Mouse (Mus musculus) forebrain, embryonic 16.5 days (tissue): ENCODE results near the gene Primpol. TPM values are rescaled to one million over a fixed set of nuclear protein-coding genes. Genes with fewer than 3 reads are reported as not detected.

Source experiments
- ATAC-seq: fragments of 200-750 bp; cut with Nextera tagmentation; 2 replicates; pipeline ENCODE4 v1.8.0; 2017; ENCODE audit warnings: mild to moderate bottlenecking, moderate library complexity
- H3K27ac ChIP-seq: fragments of 300-500 bp; sonication (generic); 2 replicates; pipeline ENCODE4 v1.5.1; 2014; ENCODE audit warnings: low read length, control low read depth
- H3K27me3 ChIP-seq: fragments of 300-500 bp; sonication (generic); replicated peaks from 2 replicates; pipeline ENCODE4 v1.6.1; 2014; ENCODE audit warnings: low read length; ENCODE audit not compliant: control insufficient read depth, insufficient read depth
- H3K36me3 ChIP-seq: fragments of 300-500 bp; sonication (generic); 2 replicates; pipeline ENCODE4 v1.6.1; 2014; ENCODE audit not compliant: control insufficient read depth, insufficient read depth
- H3K4me1 ChIP-seq: fragments of 300-500 bp; sonication (generic); replicated peaks from 2 replicates; pipeline ENCODE4 v1.6.1; 2014; ENCODE audit warnings: low read length; ENCODE audit not compliant: control insufficient read depth, insufficient read depth
- H3K4me2 ChIP-seq: fragments of 300-500 bp; sonication (generic); 2 replicates; pipeline ENCODE4 v1.6.1; 2014; ENCODE audit warnings: mild to moderate bottlenecking, low read length, control low read depth
- H3K4me3 ChIP-seq: fragments of 300-500 bp; sonication (generic); replicated peaks from 2 replicates; pipeline ENCODE4 v1.5.1; 2014; ENCODE audit warnings: mild to moderate bottlenecking, low read length, control low read depth
- H3K9ac ChIP-seq: fragments of 300-500 bp; sonication (generic); replicated peaks from 2 replicates; pipeline ENCODE4 v1.6.1; 2014; ENCODE audit warnings: low read depth, low read length, control low read depth
- H3K9me3 ChIP-seq: fragments of 300-500 bp; sonication (generic); 2 replicates; pipeline ENCODE4 v1.6.1; 2016; ENCODE audit warnings: low read length; ENCODE audit not compliant: control insufficient read depth
- WGBS: fragments of 180-500 bp; shearing (Covaris S2); extraction: QIAGEN DNeasy Blood & Tissue Kit; methylation state at CpG from one replicate; pipeline ENCODE4 v1.1.7; 2014; 5-methylcytosine and 5-hydroxymethylcytosine counted together
- polyA plus RNA-seq: library from polyadenylated mRNA; unstranded; fragments of >200 nt; fragmentation: Nextera tagmentation; extraction: Ambion mirVana; gene quantifications from 2 replicates; pipeline ENCODE4 v1.2.1, GENCODE M21; 2015

Gene Primpol
- 9.5 and 12.6 TPM in 2 replicates for polyA plus RNA-seq

- H3K9me3 ChIP-seq = no peaks in the 10 kb centered on the region
- peak within 1 kb of the TSS; percentile 67 for H3K4me2 ChIP-seq
- no peaks in the 10 kb centered on the region for H3K27me3 ChIP-seq
- 2% methylated on average over 54 of the region's 54 CpGs for WGBS
- H3K4me3 ChIP-seq = peak within 1 kb of the TSS; percentile 93
- ATAC-seq = peak; percentile 98
- H3K27ac ChIP-seq = peak within 1 kb of the TSS; percentile 97
- H3K9ac ChIP-seq = peak within 1 kb of the TSS; percentile 97
- no peaks in the 10 kb centered on the region for H3K36me3 ChIP-seq
- H3K4me1 ChIP-seq = peaks cover 19% of the 10 kb centered on the region
These were observed at the start of gene Primpol, which contains the start of gene Casp3 for GRCm38 (mm10) chr8:46616879-46617689. Gene Primpol (minus strand): TSS chr8:46617212. Gene Casp3 (plus strand): TSS chr8:46617291.

GRCm38 (mm10) chr8:46655919-46656318 lies 38.9 kb upstream of the Primpol start:
- H3K27ac ChIP-seq = no peak overlapping the region
- no peak overlapping the region for H3K4me2 ChIP-seq
- H3K9ac ChIP-seq = no peak overlapping the region
- H3K36me3 ChIP-seq = no peaks in the 10 kb centered on the region
- no peak overlapping the region for H3K4me3 ChIP-seq
- 86% methylated on average over 2 of the region's 2 CpGs for WGBS
- ATAC-seq = no peak
- H3K9me3 ChIP-seq = no peaks in the 10 kb centered on the region
- H3K27me3 ChIP-seq = no peaks in the 10 kb centered on the region
- H3K4me1 ChIP-seq = no peaks in the 10 kb centered on the region

GRCm38 (mm10) chr8:46651872-46652271 lies 34.9 kb upstream of the Primpol start:
- H3K9me3 ChIP-seq = no peaks in the 10 kb centered on the region
- H3K36me3 ChIP-seq = no peaks in the 10 kb centered on the region
- no peaks in the 10 kb centered on the region for H3K4me1 ChIP-seq
- no peak overlapping the region for H3K4me2 ChIP-seq
- H3K27me3 ChIP-seq = no peaks in the 10 kb centered on the region
- no peak for ATAC-seq
- no peak overlapping the region for H3K9ac ChIP-seq
- no peak overlapping the region for H3K27ac ChIP-seq
- WGBS = 84% methylated on average over 9 of the region's 9 CpGs
- H3K4me3 ChIP-seq = no peak overlapping the region

- no peaks in the 10 kb centered on the region for H3K4me1 ChIP-seq
- no peak overlapping the region for H3K4me2 ChIP-seq
- H3K36me3 ChIP-seq = no peaks in the 10 kb centered on the region
- no peak for ATAC-seq
- no peak overlapping the region for H3K27ac ChIP-seq
- H3K4me3 ChIP-seq = no peak overlapping the region
- no peak overlapping the region for H3K9ac ChIP-seq
- H3K27me3 ChIP-seq = no peaks in the 10 kb centered on the region
- WGBS = 91% methylated on average over 4 of the region's 4 CpGs
- H3K9me3 ChIP-seq = no peaks in the 10 kb centered on the region
These were observed 31.4 kb upstream of the Primpol start for GRCm38 (mm10) chr8:46648421-46648820.

- Histone ChIP-seq H3K36me3 (peaks cover 17% of the 10 kb centered on the region), H3K27me3 (no peaks in the 10 kb centered on the region), H3K4me3 (no peak overlapping the region), H3K4me2 (no peak overlapping the region), H3K9me3 (no peaks in the 10 kb centered on the region), H3K27ac (no peak overlapping the region), H3K4me1 (peaks cover 5% of the 10 kb centered on the region; the same call in 1 of the 2 replicates), H3K9ac (no peak overlapping the region)
- no peak for ATAC-seq
- 87% methylated on average over 5 of the region's 5 CpGs for WGBS
These were observed 24.3 kb upstream of the Primpol start for GRCm38 (mm10) chr8:46641272-46641671.

- peaks cover 5% of the 10 kb centered on the region; the same call in 1 of the 2 replicates for H3K4me1 ChIP-seq
- no peak overlapping the region for H3K27ac ChIP-seq
- no peaks in the 10 kb centered on the region for H3K27me3 ChIP-seq
- ATAC-seq = no peak
- no peak overlapping the region for H3K4me3 ChIP-seq
- WGBS = 87% methylated on average over 5 of the region's 5 CpGs
- no peaks in the 10 kb centered on the region for H3K9me3 ChIP-seq
- no peak overlapping the region for H3K4me2 ChIP-seq
- H3K36me3 ChIP-seq = peaks cover 29% of the 10 kb centered on the region
- no peak overlapping the region for H3K9ac ChIP-seq
These were observed 22.8 kb upstream of the Primpol start for GRCm38 (mm10) chr8:46639852-46640251.

GRCm38 (mm10) chr8:46639010-46639571 lies 22.1 kb upstream of the Primpol start:
- WGBS = 23% methylated on average over 6 of the region's 6 CpGs
- Histone ChIP-seq H3K4me2 (no peak overlapping the region), H3K4me1 (peaks cover 5% of the 10 kb centered on the region; the same call in 1 of the 2 replicates), H3K4me3 (no peak overlapping the region), H3K9me3 (no peaks in the 10 kb centered on the region), H3K27me3 (no peaks in the 10 kb centered on the region), H3K36me3 (peaks cover 35% of the 10 kb centered on the region), H3K9ac (no peak overlapping the region), H3K27ac (no peak overlapping the region)
- peak; percentile 64 for ATAC-seq

GRCm38 (mm10) chr8:46630932-46631331 lies 13.9 kb upstream of the Primpol start:
- ATAC-seq = no peak
- no peaks in the 10 kb centered on the region for H3K9me3 ChIP-seq
- H3K4me1 ChIP-seq = no peaks in the 10 kb centered on the region
- H3K36me3 ChIP-seq = peaks cover 43% of the 10 kb centered on the region
- no peaks in the 10 kb centered on the region for H3K27me3 ChIP-seq
- WGBS = 99% methylated on average over 4 of the region's 4 CpGs
- H3K27ac ChIP-seq = no peak overlapping the region
- no peak overlapping the region for H3K4me3 ChIP-seq
- no peak overlapping the region for H3K4me2 ChIP-seq
- H3K9ac ChIP-seq = no peak overlapping the region

- H3K9me3 ChIP-seq = no peaks in the 10 kb centered on the region
- H3K4me3 ChIP-seq = no peak overlapping the region
- H3K4me1 ChIP-seq = no peaks in the 10 kb centered on the region
- H3K27me3 ChIP-seq = no peaks in the 10 kb centered on the region
- ATAC-seq = no peak
- no peak overlapping the region for H3K27ac ChIP-seq
- H3K9ac ChIP-seq = no peak overlapping the region
- H3K36me3 ChIP-seq = peaks cover 40% of the 10 kb centered on the region
- WGBS = 98% methylated on average over 3 of the region's 3 CpGs
- no peak overlapping the region for H3K4me2 ChIP-seq
These were observed 13.4 kb upstream of the Primpol start for GRCm38 (mm10) chr8:46630422-46630821.
